Mouse (Mus musculus) heart, adult 2 months (tissue): ENCODE data around the gene Ephx1.

Experiments used
- CTCF ChIP-seq: fragments of 200-600 bp; IDR thresholded peaks from 2 replicates; pipeline ENCODE4 v1.8.1; 2022; ENCODE audit warnings: antibody characterized with exemption, mild to moderate bottlenecking, moderate library complexity
- POLR2A ChIP-seq: fragments of 200-500 bp; IDR thresholded peaks from 2 replicates; pipeline ENCODE4 v1.6.1; 2011; ENCODE audit warnings: mild to moderate bottlenecking, low read depth, low read length, control low read depth; ENCODE audit not compliant: insufficient read depth

- TF ChIP-seq POLR2A (no peak), CTCF (no peak)
Observed at GRCm38 (mm10) chr1:181009011-181009590, 11.6 kb downstream of the Ephx1 start.
